Mouse (Mus musculus): Measurements from ENCODE around the gene Fam187a.
A peak's percentile ranks its signal among the peaks of the same experiment; 100 is the strongest.

The Fam187a gene

GRCm38 (mm10) chr11:102884616-102885219, at the start of gene Fam187a:
Gene Fam187a (plus strand): TSS chr11:102885169.
- peak; percentile 53 for DNase-seq (ENCODE audit: low spot score)

GRCm38 (mm10) chr11:102835549-102835948, 49.4 kb upstream of the Fam187a start, which contains the start of gene Higd1b:
Gene Higd1b (plus strand): TSS chr11:102835849.
- DNase-seq (ENCODE audit: low spot score), result no peak

GRCm38 (mm10) chr11:102836146-102836545, 48.8 kb upstream of the Fam187a start:
- no peak for DNase-seq (ENCODE audit: low spot score)

DNA sequence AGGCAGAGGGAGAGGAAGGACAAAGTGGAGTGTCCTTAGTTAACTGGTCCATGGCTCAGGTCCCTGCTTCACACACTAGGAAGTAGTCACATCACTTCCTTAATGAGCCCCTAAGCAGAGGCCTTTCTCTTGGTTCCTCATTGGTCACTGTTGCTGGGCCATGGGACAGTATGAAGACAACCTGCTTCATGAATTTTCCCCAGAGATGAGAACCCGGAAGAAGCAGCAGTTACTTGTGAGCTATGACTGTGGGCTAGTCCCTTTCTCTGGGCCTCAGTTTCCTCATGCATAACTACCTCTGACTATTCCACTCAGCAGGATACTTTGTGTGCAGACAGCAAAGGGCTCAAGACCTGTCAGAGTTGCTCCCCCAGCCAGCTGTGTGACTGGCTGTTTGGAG, 47.6 kb upstream of the Fam187a start:
- no peak for DNase-seq (ENCODE audit: low spot score)

GRCm38 (mm10) chr11:102838126-102838525, 46.8 kb upstream of the Fam187a start:
- DNase-seq (ENCODE audit: low spot score), result no peak

DNA sequence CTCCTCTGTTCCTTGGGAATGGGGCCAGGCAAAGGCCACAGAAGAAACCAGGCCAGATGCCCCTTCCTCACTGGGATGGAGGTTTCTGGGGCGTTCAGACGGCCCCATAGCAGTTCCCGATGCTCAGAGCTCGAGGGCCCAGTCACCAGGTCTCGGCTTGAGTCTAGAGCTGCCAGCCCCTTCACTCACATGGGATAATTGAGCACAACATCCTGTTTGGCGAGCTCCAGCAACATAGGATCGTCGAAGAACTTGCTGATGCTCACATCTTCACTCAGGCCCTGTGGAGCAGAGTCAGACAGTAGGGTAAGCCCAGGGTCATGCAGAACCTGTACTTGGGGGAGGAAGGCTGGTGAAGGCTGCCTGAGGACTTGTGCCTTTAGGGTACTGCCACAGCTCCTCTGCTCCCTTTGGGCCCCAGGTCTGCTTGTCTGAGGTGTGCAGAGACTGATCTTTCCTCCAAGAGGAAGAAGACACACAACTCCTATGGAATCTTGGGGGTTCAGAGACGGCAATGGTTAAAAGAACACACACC, 46.3 kb upstream of the Fam187a start:
- no peak for DNase-seq (ENCODE audit: low spot score)

DNA sequence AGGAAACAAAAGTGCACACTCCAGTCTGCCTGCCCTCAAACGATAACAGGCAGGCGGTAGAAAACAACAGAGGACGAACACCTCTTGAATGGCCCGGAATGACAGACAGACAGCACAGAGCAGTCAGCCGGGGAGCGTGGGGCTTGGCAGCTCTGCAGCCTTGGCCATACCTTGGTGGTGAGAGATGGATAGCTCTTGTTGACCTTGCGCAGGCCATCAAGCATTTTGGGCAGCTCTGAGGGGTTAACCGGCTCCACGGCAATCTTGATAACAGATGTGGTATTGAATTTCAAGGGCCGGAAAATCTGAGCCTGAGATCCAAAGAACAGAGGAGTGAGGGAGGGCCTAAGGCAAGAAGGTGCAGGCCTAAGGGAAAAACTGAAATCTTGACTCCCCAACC, 39.0 kb upstream of the Fam187a start:
- DNase-seq (ENCODE audit: low spot score), result no peak

DNA sequence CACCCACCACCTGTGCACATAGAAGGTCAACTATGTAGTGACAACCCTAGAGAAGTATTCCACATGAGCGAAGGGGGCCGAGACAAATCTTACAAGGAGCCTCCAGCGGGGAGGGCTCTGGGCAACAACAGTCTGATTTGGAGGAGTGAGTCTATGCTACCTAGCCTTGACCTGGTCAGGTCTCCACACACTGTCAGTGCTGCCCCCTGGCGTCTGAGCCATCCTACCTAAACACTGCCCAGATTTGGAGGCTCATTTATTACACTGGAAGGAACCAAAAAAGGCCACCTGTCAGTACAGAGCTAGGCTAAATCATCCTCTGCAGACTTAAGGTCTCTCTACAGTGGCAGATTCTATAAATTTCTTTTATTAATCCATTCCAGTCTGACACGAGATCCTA, 33.1 kb upstream of the Fam187a start:
- peak; percentile 74 for DNase-seq (ENCODE audit: low spot score)

DNA sequence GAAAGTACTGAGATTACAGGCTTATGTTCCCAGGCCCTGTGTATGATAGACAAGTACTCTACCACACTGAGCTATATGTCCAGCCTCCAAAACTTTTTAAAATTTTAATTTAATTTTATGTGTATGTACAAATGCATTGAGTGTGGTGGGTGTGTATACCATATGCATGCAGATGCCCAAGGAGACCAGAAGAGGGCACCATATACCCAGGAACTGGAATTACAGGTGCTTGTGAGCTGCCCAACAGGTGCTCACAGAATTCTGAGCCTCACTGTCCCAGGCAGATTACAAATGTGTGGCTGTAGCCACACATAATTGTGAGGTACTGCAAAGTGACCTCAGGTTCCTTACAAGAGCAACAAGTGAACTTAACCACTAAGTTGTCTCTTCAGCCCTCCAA, 31.2 kb upstream of the Fam187a start:
- DNase-seq (ENCODE audit: low spot score), result no peak

DNA sequence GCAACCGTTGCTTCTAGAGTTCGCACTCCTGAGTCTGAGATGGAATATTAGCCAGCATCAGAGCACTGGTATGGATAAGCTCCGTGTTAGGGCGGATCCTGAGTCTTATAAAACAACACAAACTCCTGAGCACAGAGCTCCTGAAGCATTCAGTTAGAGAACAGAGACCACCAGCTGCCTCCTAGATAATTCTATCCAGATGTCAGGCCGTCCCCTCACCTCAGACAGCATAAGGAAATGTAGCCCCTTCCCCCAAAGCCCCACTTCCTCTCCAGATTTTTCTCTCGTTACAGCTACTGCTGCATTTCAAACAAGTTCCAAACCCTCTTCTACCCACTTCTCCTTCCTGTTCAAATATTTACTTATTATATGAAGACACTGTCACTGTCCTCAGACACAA, 29.0 kb upstream of the Fam187a start:
- DNase-seq (ENCODE audit: low spot score), result no peak

GRCm38 (mm10) chr11:102858951-102859350, 26.0 kb upstream of the Fam187a start:
- DNase-seq (ENCODE audit: low spot score), result no peak

GRCm38 (mm10) chr11:102859933-102860332, 25.0 kb upstream of the Fam187a start:
- no peak for DNase-seq (ENCODE audit: low spot score)

DNA sequence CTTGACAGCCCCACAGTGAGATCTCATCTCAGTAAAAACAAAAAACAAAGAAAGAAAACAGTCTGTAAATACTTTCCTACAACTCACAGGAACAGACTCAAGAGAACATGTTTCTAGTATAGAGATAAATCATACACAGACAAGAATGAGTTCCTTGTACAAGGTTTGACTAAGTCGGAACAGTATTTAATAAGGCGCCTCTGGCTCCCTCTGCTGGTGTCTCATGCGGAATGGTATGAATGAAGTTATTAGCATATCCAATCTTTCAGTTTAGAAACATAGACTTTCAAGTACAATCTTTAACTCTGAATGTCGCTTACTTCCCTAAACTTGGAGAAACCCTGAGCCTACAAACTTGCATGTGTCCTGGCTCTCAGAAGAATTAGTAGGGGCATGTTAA, 20.7 kb upstream of the Fam187a start:
- peak; percentile 75 for DNase-seq (ENCODE audit: low spot score)

- no peak for DNase-seq (ENCODE audit: low spot score)
Observed at GRCm38 (mm10) chr11:102874801-102875334, 10.1 kb upstream of the Fam187a start.

GRCm38 (mm10) chr11:102879558-102879957, 5.4 kb upstream of the Fam187a start:
- DNase-seq (ENCODE audit: low spot score), result no peak

- peak; percentile 92 for DNase-seq (ENCODE audit: low spot score)
Observed at GRCm38 (mm10) chr11:102880585-102881313, 4.2 kb upstream of the Fam187a start, which contains the start of the genes Eftud2 and Ccdc103. Gene Eftud2 (minus strand): TSS chr11:102880985. Gene Ccdc103 (plus strand): TSS chr11:102881204.

DNA sequence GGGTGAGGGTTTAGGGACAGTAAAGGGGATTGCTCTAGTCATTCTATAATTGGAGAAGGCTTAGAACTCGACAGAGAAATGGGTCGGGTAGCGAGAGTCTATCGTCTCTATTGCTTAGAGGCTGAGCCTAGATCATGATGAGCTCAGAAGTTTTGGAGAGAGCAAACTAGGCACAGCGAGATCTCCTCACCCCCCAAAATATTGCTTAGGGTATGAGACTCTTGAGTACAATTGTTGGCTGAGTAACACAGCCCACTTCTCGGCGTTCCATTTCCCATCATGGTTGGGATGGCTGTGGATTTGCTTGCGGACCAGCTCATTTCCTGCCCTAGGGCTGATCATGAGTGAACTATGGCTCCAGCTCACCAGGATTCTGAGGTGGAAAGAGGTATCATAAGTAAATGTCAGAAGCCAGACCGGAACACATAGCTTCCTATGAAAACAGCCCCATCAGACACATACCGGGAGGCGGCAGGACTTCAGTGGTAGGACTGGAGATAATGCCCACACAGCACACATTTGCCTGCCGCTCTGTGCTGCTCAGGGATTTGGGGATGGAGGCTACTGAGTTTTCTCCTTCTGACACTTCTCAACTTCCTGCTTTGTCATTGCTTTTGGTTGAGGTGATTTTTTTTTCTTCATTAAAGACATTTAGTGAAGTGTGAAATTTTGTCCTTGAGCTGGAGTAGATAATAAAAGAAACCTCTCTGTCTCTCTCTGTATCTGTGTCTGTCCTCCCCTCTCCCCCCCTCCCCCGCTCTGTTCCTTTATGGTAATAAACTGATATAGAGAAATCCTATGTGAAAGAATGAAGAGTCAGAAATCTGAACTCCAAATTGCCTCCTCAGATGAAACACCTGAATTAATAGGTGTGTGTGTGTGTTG, 3.4 kb upstream of the Fam187a start:
- DNase-seq (ENCODE audit: low spot score), result peak; percentile 22

GRCm38 (mm10) chr11:102887433-102887832, 2.5 kb downstream of the Fam187a start:
- no peak for DNase-seq (ENCODE audit: low spot score)

- no peak for DNase-seq (ENCODE audit: low spot score)
Observed at GRCm38 (mm10) chr11:102888135-102888534, 3.2 kb downstream of the Fam187a start.

GRCm38 (mm10) chr11:102890096-102890495, 5.1 kb downstream of the Fam187a start:
- DNase-seq (ENCODE audit: low spot score), result no peak

- no peak for DNase-seq (ENCODE audit: low spot score)
Observed at GRCm38 (mm10) chr11:102893015-102893651, 8.2 kb downstream of the Fam187a start.
